Mouse (Mus musculus) heart, postnatal 0 days (tissue): ENCODE measurements around the gene Gm10491.

Experiments
- CTCF ChIP-seq: IDR thresholded peaks from 2 replicates; pipeline ENCODE4 v1.5.1; 2016; ENCODE audit warnings: antibody characterized with exemption, control low read depth, low read depth
- EP300 ChIP-seq: IDR thresholded peaks from 2 replicates; pipeline ENCODE4 v1.6.1; 2016; ENCODE audit warnings: antibody characterized with exemption, low read depth

GRCm38 (mm10) chrX:7878495-7878894 lies 29.1 kb downstream of the Gm10491 start:
- TF ChIP-seq CTCF (no peak), EP300 (no peak)
